Mouse (Mus musculus): ENCODE results near the gene Zc3h12c. TPM values are rescaled to one million over a fixed set of nuclear protein-coding genes. Genes with fewer than 3 reads are reported as not detected.

The Zc3h12c gene
- total and polyA plus RNA-seq, 3 experiments, result 1.3 TPM; not detected in 1

- no peaks in the 10 kb centered on the region; the same call in 1 of the 2 replicates for H3K79me2 ChIP-seq (ENCODE audit: control insufficient read depth, insufficient read depth, low read length, poor library complexity)
- no peak overlapping the region for H3K9ac ChIP-seq (ENCODE audit: control insufficient read depth, low read depth, low read length, poor library complexity, severe bottlenecking)
- TF ChIP-seq ELF1 (IDR thresholded peaks at IDR 0.05; ENCODE audit: low read depth, low read length) (no peak), TAL1 (IDR thresholded peaks at IDR 0.05; ENCODE audit: low read length) (no peak), TBP (IDR thresholded peaks at IDR 0.05; ENCODE audit: low read depth, low read length) (no peak), CTCF (IDR thresholded peaks at IDR 0.05 in 2 of 3, conservative IDR thresholded peaks at IDR 0.05 in 1 of 3; ENCODE audit: control insufficient read depth in 1 of 3, insufficient read depth in 1 of 3, low read depth in 2 of 3, low read length in 3 of 3, poor library complexity in 1 of 3, severe bottlenecking in 1 of 3) (no peak), ZKSCAN1 (IDR thresholded peaks at IDR 0.05; ENCODE audit: low read depth, low read length) (no peak), MAX (IDR thresholded peaks at IDR 0.05; ENCODE audit: low read length) (no peak), MAFK (IDR thresholded peaks at IDR 0.05; ENCODE audit: borderline replicate concordance, low read depth, low read length) (no peak), POLR2AphosphoS5 (IDR thresholded peaks at IDR 0.05; ENCODE audit: borderline replicate concordance, low read depth, low read length) (no peak), MEF2A (IDR thresholded peaks at IDR 0.05; ENCODE audit: extremely low read depth, insufficient replicate concordance, low read depth, low read length, poor library complexity, severe bottlenecking) (no peak), ZNF384 (IDR thresholded peaks at IDR 0.05; ENCODE audit: low read depth, low read length) (no peak), JUND (IDR thresholded peaks at IDR 0.05; ENCODE audit: low read depth, low read length) (no peak), SIN3A (IDR thresholded peaks at IDR 0.05; ENCODE audit: low read length) (no peak), GABPA (IDR thresholded peaks at IDR 0.05; ENCODE audit: low read depth, low read length) (no peak)
- H3K27me3 ChIP-seq (ENCODE audit: control insufficient read depth in 1 of 2, insufficient read depth in 2 of 2, low read length in 2 of 2), result no peaks in the 10 kb centered on the region; a peak in 1 of 4 replicates
- H3K4me1 ChIP-seq (ENCODE audit: control insufficient read depth in 1 of 2, insufficient read depth in 2 of 2, low read length in 2 of 2), result no peaks in the 10 kb centered on the region
- no peak for DNase-seq (ENCODE audit: low read depth, low spot score)
- H3K4me3 ChIP-seq (ENCODE audit: control insufficient read depth in 1 of 2, insufficient read depth in 1 of 2, low read depth in 2 of 2, low read length in 2 of 2), result no peak overlapping the region
- no peaks in the 10 kb centered on the region for H3K9me3 ChIP-seq (replicated peaks; ENCODE audit: insufficient read depth, low read length)
- H3K27ac ChIP-seq (ENCODE audit: control insufficient read depth, low read depth, low read length), result no peak overlapping the region
- no peaks in the 10 kb centered on the region for H3K36me3 ChIP-seq (ENCODE audit: control insufficient read depth in 1 of 2, insufficient read depth in 2 of 2, low read length in 2 of 2)
These were observed 22.1 kb downstream of the Zc3h12c start for GRCm38 (mm10) chr9:52146241-52146640.

GRCm38 (mm10) chr9:52132771-52133170 lies 35.6 kb downstream of the Zc3h12c start:
- H3K27ac ChIP-seq (ENCODE audit: control insufficient read depth, low read depth, low read length), result no peak overlapping the region
- no peak overlapping the region for H3K4me3 ChIP-seq (ENCODE audit: control insufficient read depth in 1 of 2, insufficient read depth in 1 of 2, low read depth in 2 of 2, low read length in 2 of 2)
- TF ChIP-seq CTCF (IDR thresholded peaks at IDR 0.05 in 2 of 3, conservative IDR thresholded peaks at IDR 0.05 in 1 of 3; ENCODE audit: control insufficient read depth in 1 of 3, insufficient read depth in 1 of 3, low read depth in 2 of 3, low read length in 3 of 3, poor library complexity in 1 of 3, severe bottlenecking in 1 of 3), result no peak
- TF ChIP-seq NRF1 (IDR thresholded peaks at IDR 0.05; ENCODE audit: insufficient read depth, low read depth, low read length, poor library complexity, severe bottlenecking), result no peak
- TF ChIP-seq SMC3 (IDR thresholded peaks at IDR 0.05; ENCODE audit: low read depth, low read length), result no peak
- TF ChIP-seq MYC (IDR thresholded peaks at IDR 0.05; ENCODE audit: low read depth, low read length), result no peak
- no peak for TF ChIP-seq TAL1 (IDR thresholded peaks at IDR 0.05; ENCODE audit: low read length)
- TF ChIP-seq GATA1 (IDR thresholded peaks at IDR 0.05; ENCODE audit: low read depth, low read length), result no peak
- no peak for TF ChIP-seq GABPA (IDR thresholded peaks at IDR 0.05; ENCODE audit: low read depth, low read length)
- TF ChIP-seq ZKSCAN1 (IDR thresholded peaks at IDR 0.05; ENCODE audit: low read depth, low read length), result no peak
- no peak for TF ChIP-seq UBTF (IDR thresholded peaks at IDR 0.05; ENCODE audit: borderline replicate concordance, insufficient read depth, low read depth, low read length)
- no peak for TF ChIP-seq BHLHE40 (IDR thresholded peaks at IDR 0.05; ENCODE audit: borderline replicate concordance, low read depth, low read length)
- no peak for TF ChIP-seq POLR2AphosphoS2 (IDR thresholded peaks at IDR 0.05; ENCODE audit: low read length)
- no peaks in the 10 kb centered on the region for H3K9me3 ChIP-seq (replicated peaks; ENCODE audit: insufficient read depth, low read length)
- H3K27me3 ChIP-seq (ENCODE audit: control insufficient read depth in 1 of 2, insufficient read depth in 2 of 2, low read length in 2 of 2), result no peaks in the 10 kb centered on the region; a peak in 1 of 4 replicates
- H3K4me1 ChIP-seq (ENCODE audit: control insufficient read depth in 1 of 2, insufficient read depth in 2 of 2, low read length in 2 of 2), result peaks cover 3 to 8% of the 10 kb centered on the region in 2 experiments; a peak in 2 of 4 replicates
- DNase-seq (ENCODE audit: low read depth, low spot score), result peak; percentile 40
- H3K9ac ChIP-seq (ENCODE audit: control insufficient read depth, low read depth, low read length, poor library complexity, severe bottlenecking), result no peak overlapping the region
- peaks cover 0 to 9% of the 10 kb centered on the region in 2 experiments; a peak in 3 of 4 replicates for H3K36me3 ChIP-seq (ENCODE audit: control insufficient read depth in 1 of 2, insufficient read depth in 2 of 2, low read length in 2 of 2)
- H3K79me2 ChIP-seq (ENCODE audit: control insufficient read depth, insufficient read depth, low read length, poor library complexity), result no peaks in the 10 kb centered on the region

Measured in MEL (cell line).